Mouse (Mus musculus) erythroblast, embryonic 14.5 days (primary cell): ENCODE data around the gene Arap2. TPM values are rescaled to one million over a fixed set of nuclear protein-coding genes. Genes with fewer than 3 reads are reported as not detected.

Experiments used
- H3K27me3 ChIP-seq: 2 replicates; pipeline ENCODE4 v1.6.1; 2012; ENCODE audit warnings: inconsistent platforms; ENCODE audit not compliant: control insufficient read depth
- H3K36me3 ChIP-seq: 2 replicates; pipeline ENCODE4 v1.6.1; 2012; ENCODE audit warnings: mild to moderate bottlenecking, inconsistent platforms; ENCODE audit not compliant: control insufficient read depth
- H3K4me1 ChIP-seq: 2 replicates; pipeline ENCODE4 v1.6.1; 2012; ENCODE audit warnings: inconsistent platforms; ENCODE audit not compliant: control insufficient read depth
- H3K4me3 ChIP-seq: replicated peaks from 2 replicates; pipeline ENCODE3; 2012; ENCODE audit warnings: moderate library complexity, mild to moderate bottlenecking, inconsistent platforms
- H3K9me3 ChIP-seq: 2 replicates; pipeline ENCODE4 v1.6.1; 2012; ENCODE audit warnings: low read length, inconsistent platforms, mixed read lengths; ENCODE audit not compliant: control insufficient read depth
- GATA1 ChIP-seq: IDR thresholded peaks from 2 replicates; pipeline ENCODE4 v1.6.1; 2012; ENCODE audit warnings: low read length, inconsistent platforms, mixed read lengths
- TAL1 ChIP-seq: IDR thresholded peaks from 3 replicates; pipeline ENCODE4 v1.6.1; 2012; ENCODE audit warnings: low read length, inconsistent platforms, mixed read lengths
- polyA plus RNA-seq: library from polyadenylated mRNA; stranded (reverse); fragments of >175 nt; gene quantifications from 2 replicates; pipeline ENCODE4 v1.2.3, GENCODE M21; 2012

Gene Arap2
- polyA plus RNA-seq: 0.01 TPM in 1 of 2 replicates, not detected in the other

- Histone ChIP-seq H3K36me3 (no peaks in the 10 kb centered on the region), H3K9me3 (no peaks in the 10 kb centered on the region), H3K4me3 (peak within 1 kb of the TSS; percentile 53), H3K4me1 (no peaks in the 10 kb centered on the region), H3K27me3 (peaks cover 18% of the 10 kb centered on the region)
- TF ChIP-seq TAL1: no peak
Observed at GRCm38 (mm10) chr5:62765784-62766701, at the start of gene Arap2. TSS of gene Arap2 (minus strand) at chr5:62766159.

GRCm38 (mm10) chr5:62815741-62816140 lies 49.8 kb upstream of the Arap2 start:
- TF ChIP-seq TAL1: no peak
- no peak for TF ChIP-seq GATA1
- no peaks in the 10 kb centered on the region for H3K9me3 ChIP-seq
- no peak overlapping the region for H3K4me3 ChIP-seq
- H3K4me1 ChIP-seq: no peaks in the 10 kb centered on the region
- no peaks in the 10 kb centered on the region for H3K27me3 ChIP-seq
- no peaks in the 10 kb centered on the region for H3K36me3 ChIP-seq

GRCm38 (mm10) chr5:62814072-62814414 lies 48.1 kb upstream of the Arap2 start:
- no peaks in the 10 kb centered on the region for H3K27me3 ChIP-seq
- H3K4me1 ChIP-seq: no peaks in the 10 kb centered on the region
- no peak overlapping the region for H3K4me3 ChIP-seq
- no peaks in the 10 kb centered on the region for H3K9me3 ChIP-seq
- TF ChIP-seq TAL1 (no peak), GATA1 (no peak)
- H3K36me3 ChIP-seq: no peaks in the 10 kb centered on the region

- TF ChIP-seq TAL1: no peak
- TF ChIP-seq GATA1: no peak
- Histone ChIP-seq H3K36me3 (no peaks in the 10 kb centered on the region), H3K27me3 (no peaks in the 10 kb centered on the region), H3K4me1 (no peaks in the 10 kb centered on the region), H3K4me3 (no peak within 1 kb of the TSS), H3K9me3 (no peaks in the 10 kb centered on the region)
Observed at GRCm38 (mm10) chr5:62813402-62814071, 47.6 kb upstream of the Arap2 start, which contains the start of gene Dthd1. TSS of gene Dthd1 (plus strand) at chr5:62813823.

GRCm38 (mm10) chr5:62792776-62793175 lies 26.8 kb upstream of the Arap2 start:
- Histone ChIP-seq H3K27me3 (no peaks in the 10 kb centered on the region), H3K9me3 (no peaks in the 10 kb centered on the region), H3K36me3 (no peaks in the 10 kb centered on the region), H3K4me1 (no peaks in the 10 kb centered on the region), H3K4me3 (no peak overlapping the region)
- TF ChIP-seq TAL1 (no peak), GATA1 (no peak)

GRCm38 (mm10) chr5:62790921-62791564 lies 25.1 kb upstream of the Arap2 start:
- no peaks in the 10 kb centered on the region for H3K9me3 ChIP-seq
- no peaks in the 10 kb centered on the region for H3K4me1 ChIP-seq
- H3K36me3 ChIP-seq: no peaks in the 10 kb centered on the region
- H3K4me3 ChIP-seq: no peak overlapping the region
- TF ChIP-seq TAL1 (no peak), GATA1 (no peak)
- no peaks in the 10 kb centered on the region for H3K27me3 ChIP-seq

GRCm38 (mm10) chr5:62786809-62787208 lies 20.9 kb upstream of the Arap2 start:
- H3K9me3 ChIP-seq: no peaks in the 10 kb centered on the region
- no peaks in the 10 kb centered on the region for H3K27me3 ChIP-seq
- no peak overlapping the region for H3K4me3 ChIP-seq
- TF ChIP-seq GATA1 (no peak), TAL1 (no peak)
- H3K4me1 ChIP-seq: no peaks in the 10 kb centered on the region
- no peaks in the 10 kb centered on the region for H3K36me3 ChIP-seq

GRCm38 (mm10) chr5:62778682-62779081 lies 12.7 kb upstream of the Arap2 start:
- TF ChIP-seq TAL1 (no peak), GATA1 (no peak)
- Histone ChIP-seq H3K27me3 (no peaks in the 10 kb centered on the region), H3K4me3 (no peak overlapping the region), H3K4me1 (no peaks in the 10 kb centered on the region), H3K9me3 (no peaks in the 10 kb centered on the region), H3K36me3 (no peaks in the 10 kb centered on the region)

- no peak overlapping the region for H3K4me3 ChIP-seq
Observed at GRCm38 (mm10) chr5:62777804-62778203, 11.8 kb upstream of the Arap2 start.

More at GRCm38 (mm10) chr5:62777804-62778203, 11.8 kb upstream of the Arap2 start:
- no peak for TF ChIP-seq GATA1
- no peak for TF ChIP-seq TAL1
- no peaks in the 10 kb centered on the region for H3K27me3 ChIP-seq
- no peaks in the 10 kb centered on the region for H3K9me3 ChIP-seq
- H3K4me1 ChIP-seq: no peaks in the 10 kb centered on the region
- H3K36me3 ChIP-seq: no peaks in the 10 kb centered on the region
